Mouse (Mus musculus) brain, embryonic 14.5 days (tissue): Measurements from ENCODE around the gene Atg10.

Experiments used
- CTCF ChIP-seq: fragments of 200-500 bp; IDR thresholded peaks from 2 replicates; pipeline ENCODE4 v1.5.1; 2012; ENCODE audit warnings: inconsistent platforms, mild to moderate bottlenecking, moderate library complexity, borderline replicate concordance; ENCODE audit not compliant: insufficient read depth, insufficient read length; ENCODE audit errors: extremely low read depth
- POLR2A ChIP-seq: fragments of 200-500 bp; IDR thresholded peaks from 2 replicates; pipeline ENCODE4 v1.6.1; 2012; ENCODE audit warnings: mild to moderate bottlenecking, inconsistent platforms, borderline replicate concordance; ENCODE audit not compliant: poor library complexity, insufficient read depth, insufficient read length, severe bottlenecking; ENCODE audit errors: extremely low read depth

- TF ChIP-seq CTCF (no peak), POLR2A (no peak)
These were observed 95.2 kb downstream of the Atg10 start for GRCm38 (mm10) chr13:91128581-91128980.
